Mouse (Mus musculus) lung, postnatal 0 days (tissue): ENCODE measurements around the gene Sept8.

Source experiments
- CTCF ChIP-seq: IDR thresholded peaks from 2 replicates; pipeline ENCODE4 v1.5.1; 2016; ENCODE audit warnings: antibody characterized with exemption, mild to moderate bottlenecking
- EP300 ChIP-seq: IDR thresholded peaks from 2 replicates; pipeline ENCODE4 v1.6.1; 2016; ENCODE audit warnings: antibody characterized with exemption, mild to moderate bottlenecking, control low read depth

- TF ChIP-seq CTCF (no peak), EP300 (no peak)
Observed at GRCm38 (mm10) chr11:53505026-53505663, 13.9 kb upstream of the Sept8 start.
